Mouse (Mus musculus) left cerebral cortex, postnatal 36 days (tissue): ENCODE data around the gene Jhy. TPM values are rescaled to one million over a fixed set of nuclear protein-coding genes. Genes with fewer than 3 reads are reported as not detected.

Experiments used
- DNase-seq, 2 experiments: peaks; one replicate each; pipeline ENCODE4 v3.0.0; 2021 to 2022; ENCODE audit warnings: low spot score in 2 of 2, mixed read lengths in 1 of 2
- intact Hi-C: fragments of 180-260 bp; cut with DNase I; formaldehyde crosslinking; loops from one replicate; pipeline ENCODE4 v1.15.1; 2025
- total RNA-seq, 2 experiments: library from RNA; stranded (reverse); gene quantifications; 2 replicates each; pipeline ENCODE4 v1.2.3; 2021

Gene Jhy
- total RNA-seq, 2 experiments from 2014 or later: 0.57 to 1.6 TPM

DNA sequence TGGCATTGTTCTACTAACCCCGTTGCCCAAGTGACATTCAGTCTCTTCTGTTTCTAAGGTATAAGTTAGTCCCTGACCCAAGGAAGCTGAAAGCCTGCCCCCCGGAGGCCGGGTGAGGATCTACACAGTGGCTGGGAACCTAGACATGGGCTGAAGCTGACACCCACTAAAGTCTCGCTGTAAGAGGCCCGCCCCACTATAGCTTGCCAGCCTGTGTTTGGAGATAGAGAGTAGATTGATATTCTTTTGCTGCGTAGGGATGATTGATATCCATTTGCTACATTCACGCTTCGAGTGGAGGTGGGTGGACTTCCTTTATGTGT lies 91.8 kb downstream of the Jhy start:
- intact Hi-C loops: no loop called here
- DNase-seq: no peak

DNA sequence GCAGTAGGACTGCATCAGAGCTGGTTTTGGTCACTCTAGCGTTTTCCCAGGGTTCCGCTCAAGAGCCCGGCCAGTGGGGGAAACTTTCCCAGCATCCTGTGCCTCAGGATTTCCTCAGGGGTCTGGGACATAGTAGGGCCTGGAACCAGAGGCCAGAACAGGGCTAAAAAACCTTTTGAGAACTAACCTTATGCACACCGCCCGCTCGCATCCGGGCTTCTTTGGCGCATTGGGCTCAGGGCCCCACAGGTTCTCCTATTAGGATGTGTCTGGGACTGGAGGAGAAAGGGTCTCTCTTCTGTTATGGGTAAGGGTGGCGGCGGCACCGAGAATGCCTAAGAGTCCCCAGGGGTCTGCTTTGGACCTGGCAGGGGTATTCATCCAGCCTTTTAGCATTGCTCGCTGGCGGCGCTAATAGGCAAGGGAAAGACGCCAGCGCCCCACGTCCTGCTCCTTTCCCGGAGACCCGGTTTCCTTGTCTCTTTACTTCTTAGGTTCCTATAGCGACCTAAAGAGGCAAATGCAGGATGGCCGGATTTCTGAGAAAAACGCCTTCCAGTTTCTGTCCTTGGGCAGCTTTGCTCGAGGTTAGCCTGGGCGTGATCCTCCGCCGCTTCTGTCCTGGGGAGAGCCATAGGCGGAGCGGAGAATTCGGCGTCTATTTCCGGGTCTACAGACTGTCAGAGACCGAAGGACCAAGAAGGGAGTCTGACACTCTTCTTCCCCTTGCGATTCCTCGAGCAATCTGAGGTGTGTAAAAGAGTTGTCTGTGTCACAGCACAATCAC lies 92.4 kb downstream of the Jhy start:
- intact Hi-C loops: no loop called here
- DNase-seq: no peak

- no peak for DNase-seq
- intact Hi-C loops: no loop called here
Observed at GRCm38 (mm10) chr9:40870331-40870730, 93.6 kb downstream of the Jhy start.

DNA sequence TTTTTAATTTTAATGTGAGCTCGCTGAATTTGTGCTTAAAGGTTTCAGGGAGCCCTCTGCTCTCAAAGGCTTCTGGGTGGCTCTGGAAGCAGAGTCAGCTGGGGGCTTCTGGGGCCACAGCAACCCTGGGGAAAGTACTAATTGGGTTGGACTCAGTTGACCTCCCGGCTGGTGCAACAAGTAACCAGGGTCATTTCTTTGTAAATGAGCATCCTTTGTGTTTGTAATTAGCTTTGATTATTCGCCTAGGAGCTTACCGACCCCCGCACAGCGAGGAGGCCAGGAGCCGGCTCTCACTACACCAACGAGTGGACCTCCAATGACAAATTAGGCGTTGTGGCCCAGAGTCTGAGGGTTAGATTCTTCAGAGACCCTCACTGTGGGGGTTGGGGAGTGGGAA lies 104.7 kb downstream of the Jhy start:
- DNase-seq: no peak
- intact Hi-C loops: no loop called here

- intact Hi-C loops: no loop called here
- peak in 1 of 2 experiments; percentile 17 for DNase-seq
Observed at GRCm38 (mm10) chr9:40858461-40859160, 105.3 kb downstream of the Jhy start.

DNA sequence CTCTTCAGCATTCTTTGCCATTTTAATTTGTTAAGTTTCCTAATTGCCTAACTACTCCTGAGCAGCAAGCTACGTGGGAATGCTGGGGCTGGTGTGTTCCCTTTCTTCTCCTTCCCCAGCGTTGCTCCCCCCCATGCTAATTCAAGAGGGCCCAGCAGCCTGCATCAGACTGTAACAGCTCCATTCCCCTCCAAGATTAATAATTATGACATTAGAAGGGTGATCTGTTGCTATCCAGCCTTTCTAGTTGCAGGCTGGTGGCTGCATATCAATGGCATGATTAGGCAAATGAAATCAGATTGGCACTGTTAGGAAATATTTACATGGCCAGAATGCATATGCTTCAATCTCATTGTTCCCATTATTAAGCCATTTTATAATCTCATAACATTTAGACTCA lies 112.4 kb downstream of the Jhy start:
- DNase-seq: no peak
- intact Hi-C loops: no loop called here

Other genes with a start within 250 kb of the Jhy start
- gene Hspa8, start 163.1 kb downstream of the Jhy start, total RNA-seq: 1,000 to 10,000 TPM; 2,228 to 2,287 TPM
- under 1 TPM in 1 of 2 experiments, not detected in 1; 0.15 TPM for gene Bsx, start 90.0 kb downstream of the Jhy start, total RNA-seq
- gene Crtam, start 40.5 kb upstream of the Jhy start, total RNA-seq: under 1 TPM; 0.10 to 0.29 TPM
- 10 to 100 TPM; 22.5 to 22.6 TPM for gene Ubash3b, start 197.6 kb upstream of the Jhy start, total RNA-seq